Mouse (Mus musculus): Measurements from ENCODE around the gene Mthfsd. TPM values are rescaled to one million over a fixed set of nuclear protein-coding genes. Genes with fewer than 3 reads are reported as not detected.
A peak's percentile ranks its signal among the peaks of the same experiment; 100 is the strongest.

The Mthfsd gene
- polyA plus RNA-seq, 1 experiment from 2014 or later = 45.8 TPM

DNA sequence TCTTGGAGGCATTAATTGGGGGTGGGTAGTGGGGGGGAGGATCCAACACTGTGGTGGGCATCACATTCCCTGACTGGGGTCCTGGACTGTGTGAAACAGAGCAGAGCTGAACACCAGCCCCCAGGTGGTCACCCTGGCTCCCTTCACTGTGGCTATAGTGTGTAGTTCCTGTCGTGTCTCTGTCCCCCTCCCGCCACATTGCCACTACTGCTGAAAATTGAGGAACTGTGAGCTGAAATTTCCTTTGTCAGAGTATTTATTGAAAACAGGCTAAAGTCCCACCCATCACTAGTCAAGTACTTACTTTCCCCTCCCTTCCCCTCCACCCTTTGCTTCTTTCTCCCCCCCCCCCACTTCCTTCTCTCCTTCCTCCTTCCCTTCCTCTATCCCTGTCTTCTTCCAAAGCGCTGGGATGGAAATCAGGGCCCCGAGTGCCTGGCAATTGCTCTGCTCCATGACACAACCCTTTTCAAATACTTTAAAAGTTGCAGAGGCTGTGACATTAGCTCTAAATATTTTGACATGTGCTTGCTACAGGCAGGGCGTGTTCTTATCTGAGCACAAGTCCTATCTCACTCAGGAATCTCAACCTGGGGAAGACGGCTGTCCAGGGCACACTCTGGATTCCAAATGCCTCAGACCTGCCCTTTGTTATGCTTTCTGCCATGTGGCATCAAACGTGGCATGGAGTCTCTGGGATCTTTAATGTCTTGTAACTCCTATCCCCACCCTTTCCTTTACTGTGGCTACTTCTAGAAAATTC lies 3.1 kb upstream of the Mthfsd start:
- H3K9ac ChIP-seq = no peak overlapping the region
- no peak for ATAC-seq (ENCODE audit: insufficient number of reproducible peaks, low FRiP score)

DNA sequence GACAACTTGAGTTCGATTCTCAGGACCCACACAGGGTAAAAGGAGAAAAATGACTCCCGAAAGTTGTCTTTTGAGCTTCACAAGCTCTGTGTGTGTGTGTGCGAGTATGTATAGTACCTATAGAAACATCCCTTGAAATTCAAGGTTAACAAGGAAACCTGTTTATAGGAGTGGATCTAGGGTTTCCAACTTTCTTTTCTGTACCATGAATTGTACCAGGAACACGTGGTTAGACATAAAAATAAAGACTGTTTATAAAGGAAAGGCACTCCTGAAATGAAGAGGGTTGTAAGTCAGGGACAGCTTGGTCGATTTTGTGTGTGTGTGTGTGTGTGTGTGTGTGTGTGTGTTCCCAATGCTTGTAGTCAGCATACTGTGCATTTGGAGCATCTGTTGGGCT lies 465 bp upstream of the Mthfsd start:
- 17% methylated on average over 5 of the region's 5 CpGs for WGBS
- no peak for ATAC-seq (ENCODE audit: insufficient number of reproducible peaks, low FRiP score)
- peaks cover 9% of the 10 kb centered on the region for H3K27me3 ChIP-seq (replicated peaks)
- H3K4me3 ChIP-seq = peak overlapping the region; percentile 81
- peak overlapping the region; percentile 90 for H3K9ac ChIP-seq
- peaks cover 17% of the 10 kb centered on the region; the same call in 1 of the 2 replicates for H3K36me3 ChIP-seq
- no peak overlapping the region for H3K27ac ChIP-seq (ENCODE audit: poor library complexity, severe bottlenecking)
- peak overlapping the region; percentile 78 for H3K4me2 ChIP-seq
- no peaks in the 10 kb centered on the region for H3K9me3 ChIP-seq (replicated peaks)
- peaks cover 19% of the 10 kb centered on the region for H3K4me1 ChIP-seq (replicated peaks)

More for the DNA sequence above, 3.1 kb upstream of the Mthfsd start:
- Histone ChIP-seq H3K4me2 (no peak overlapping the region), H3K9me3 (replicated peaks) (no peaks in the 10 kb centered on the region), H3K36me3 (0 out of 2 replicates have a peak, but pooled peaks cover 3% of the 10 kb centered on the region), H3K27ac (ENCODE audit: poor library complexity, severe bottlenecking) (no peak overlapping the region), H3K4me3 (no peak overlapping the region), H3K4me1 (replicated peaks) (peaks cover 22% of the 10 kb centered on the region), H3K27me3 (replicated peaks) (peaks cover 25% of the 10 kb centered on the region)
- 37% methylated on average over 7 of the region's 7 CpGs for WGBS

DNA sequence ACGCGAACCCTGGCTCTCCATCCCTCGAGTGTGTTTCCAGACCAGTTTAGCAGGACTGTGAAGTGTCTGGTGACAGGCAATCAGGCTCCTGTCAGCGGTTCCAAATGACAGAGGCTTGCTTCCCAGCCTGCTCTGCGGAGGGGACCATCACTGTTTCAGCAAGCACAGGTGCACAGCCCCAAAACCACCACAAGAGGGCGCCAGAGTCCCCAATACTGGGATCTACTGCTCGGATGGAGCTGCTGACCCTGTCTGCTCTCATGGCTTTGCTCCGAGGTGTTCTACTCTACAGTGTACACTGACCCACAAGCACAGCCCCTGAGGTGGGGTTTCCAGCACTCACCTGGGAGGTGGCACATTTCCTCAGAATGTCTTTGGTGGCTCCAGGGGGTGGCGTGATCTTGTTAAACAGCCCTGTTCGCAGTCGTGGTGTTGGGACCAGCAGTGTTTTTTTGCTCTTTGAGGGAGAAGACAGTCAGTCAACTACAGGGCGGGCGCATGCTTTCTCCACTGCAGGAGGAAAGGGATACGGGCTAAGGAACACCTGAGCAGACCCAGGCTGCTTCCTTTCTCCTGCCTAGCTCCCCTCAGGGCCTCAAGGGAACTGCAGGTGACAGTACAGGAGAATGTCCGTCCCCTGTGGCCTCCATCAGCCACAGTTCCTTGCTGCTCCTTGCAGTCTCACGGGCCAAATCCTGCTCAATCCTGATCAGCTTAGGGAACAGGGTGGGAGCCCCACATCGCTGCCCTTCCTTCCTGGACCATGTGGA lies 4.0 kb downstream of the Mthfsd start:
- Histone ChIP-seq H3K4me2 (no peak overlapping the region), H3K9me3 (replicated peaks) (no peaks in the 10 kb centered on the region), H3K36me3 (peaks cover 60% of the 10 kb centered on the region), H3K4me3 (no peak overlapping the region), H3K9ac (no peak overlapping the region), H3K4me1 (replicated peaks) (peaks cover 21% of the 10 kb centered on the region), H3K27ac (ENCODE audit: poor library complexity, severe bottlenecking) (no peak overlapping the region), H3K27me3 (replicated peaks) (peaks cover 26% of the 10 kb centered on the region)
- 0 out of 2 replicates have a peak, but pooled peaks have one; percentile 31 for ATAC-seq (ENCODE audit: insufficient number of reproducible peaks, low FRiP score)
- 44% methylated on average over 17 of the region's 17 CpGs for WGBS

DNA sequence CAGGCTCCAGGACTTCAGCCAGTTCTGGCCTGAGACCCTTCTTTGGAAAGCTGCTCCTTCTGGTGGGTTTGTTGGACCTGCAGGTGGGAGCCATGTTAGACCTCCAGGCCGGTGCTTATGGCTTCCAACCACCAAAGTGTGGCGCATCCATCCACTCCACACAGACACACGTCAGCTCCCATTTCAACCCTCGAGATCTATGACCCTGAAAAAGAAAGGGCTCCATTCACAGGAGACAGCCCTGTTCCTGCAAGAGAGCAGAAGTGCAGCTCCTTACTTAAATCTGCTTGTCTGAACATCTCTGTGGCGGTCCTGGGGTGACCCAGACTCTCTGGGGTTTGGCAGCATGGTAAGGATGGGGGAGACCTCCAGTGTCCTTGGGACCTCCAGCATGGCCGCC lies 14.7 kb downstream of the Mthfsd start:
- no peak overlapping the region for H3K4me2 ChIP-seq
- no peak for ATAC-seq (ENCODE audit: insufficient number of reproducible peaks, low FRiP score)
- WGBS = 63% methylated on average over 6 of the region's 6 CpGs
- H3K27ac ChIP-seq (ENCODE audit: poor library complexity, severe bottlenecking) = no peak overlapping the region
- no peak overlapping the region for H3K9ac ChIP-seq
- peaks cover 17% of the 10 kb centered on the region for H3K36me3 ChIP-seq
- H3K9me3 ChIP-seq (replicated peaks) = no peaks in the 10 kb centered on the region
- H3K4me1 ChIP-seq (replicated peaks) = peaks cover 3% of the 10 kb centered on the region; the same call in 1 of the 2 replicates
- H3K4me3 ChIP-seq = no peak overlapping the region
- H3K27me3 ChIP-seq (replicated peaks) = peaks cover 73% of the 10 kb centered on the region

DNA sequence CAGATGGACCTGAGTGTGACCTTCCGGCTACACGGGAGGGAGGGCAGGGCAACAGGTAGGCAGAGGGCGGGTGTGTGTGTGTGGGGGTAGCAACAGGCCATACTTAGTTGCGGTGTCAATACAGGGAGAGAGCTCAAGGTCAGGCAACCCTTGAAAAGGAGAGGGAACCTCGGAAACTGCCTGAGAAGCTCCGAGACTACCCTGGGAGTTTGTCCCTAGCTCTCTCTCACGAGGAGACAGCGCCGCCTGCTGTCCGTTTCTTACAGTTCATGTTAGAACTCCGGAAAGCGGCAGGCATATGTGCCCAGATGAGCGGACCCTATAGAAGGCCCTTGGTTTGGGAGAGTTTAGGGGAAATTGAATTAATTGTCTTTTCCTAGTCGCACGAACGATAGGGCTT lies 15.6 kb downstream of the Mthfsd start:
- H3K4me2 ChIP-seq = peak overlapping the region; percentile 48
- no peaks in the 10 kb centered on the region for H3K9me3 ChIP-seq (replicated peaks)
- no peak overlapping the region for H3K27ac ChIP-seq (ENCODE audit: poor library complexity, severe bottlenecking)
- H3K36me3 ChIP-seq = peaks cover 8% of the 10 kb centered on the region
- H3K4me1 ChIP-seq (replicated peaks) = peaks cover 3% of the 10 kb centered on the region; the same call in 1 of the 2 replicates
- H3K9ac ChIP-seq = no peak overlapping the region
- WGBS = 2% methylated on average over 16 of the region's 16 CpGs
- ATAC-seq (ENCODE audit: insufficient number of reproducible peaks, low FRiP score) = no peak; the same call in 1 of the 2 replicates
- peaks cover 79% of the 10 kb centered on the region for H3K27me3 ChIP-seq (replicated peaks)
- no peak overlapping the region for H3K4me3 ChIP-seq

DNA sequence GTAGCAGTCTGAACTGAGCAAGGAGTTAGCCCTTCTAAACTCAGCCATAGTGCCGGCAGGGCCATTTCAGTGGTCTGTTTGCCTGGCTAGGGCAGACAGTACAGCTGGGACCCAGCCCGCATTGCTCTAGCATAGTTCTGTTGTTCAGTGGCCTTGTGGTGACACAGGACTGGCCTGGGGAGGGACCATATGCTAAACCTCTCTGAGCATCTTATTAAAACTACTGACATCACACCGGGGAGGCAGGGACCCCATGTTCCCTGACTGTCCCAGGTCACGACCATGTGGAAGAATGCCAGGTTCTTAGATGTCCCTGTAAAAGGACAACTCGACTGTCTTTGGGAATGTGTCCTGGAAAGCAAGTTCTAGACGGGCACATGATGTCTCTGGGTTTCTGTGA lies 16.1 kb downstream of the Mthfsd start:
- peaks cover 4% of the 10 kb centered on the region for H3K36me3 ChIP-seq
- peak overlapping the region; percentile 48; the same call in 1 of the 2 replicates for H3K4me2 ChIP-seq
- no peaks in the 10 kb centered on the region for H3K9me3 ChIP-seq (replicated peaks)
- peaks cover 80% of the 10 kb centered on the region for H3K27me3 ChIP-seq (replicated peaks)
- H3K27ac ChIP-seq (ENCODE audit: poor library complexity, severe bottlenecking) = no peak overlapping the region
- no peak overlapping the region for H3K9ac ChIP-seq
- peaks cover 3% of the 10 kb centered on the region; the same call in 1 of the 2 replicates for H3K4me1 ChIP-seq (replicated peaks)
- no peak; the same call in 1 of the 2 replicates for ATAC-seq (ENCODE audit: insufficient number of reproducible peaks, low FRiP score)
- no peak overlapping the region for H3K4me3 ChIP-seq
- 34% methylated on average over 6 of the region's 6 CpGs for WGBS

DNA sequence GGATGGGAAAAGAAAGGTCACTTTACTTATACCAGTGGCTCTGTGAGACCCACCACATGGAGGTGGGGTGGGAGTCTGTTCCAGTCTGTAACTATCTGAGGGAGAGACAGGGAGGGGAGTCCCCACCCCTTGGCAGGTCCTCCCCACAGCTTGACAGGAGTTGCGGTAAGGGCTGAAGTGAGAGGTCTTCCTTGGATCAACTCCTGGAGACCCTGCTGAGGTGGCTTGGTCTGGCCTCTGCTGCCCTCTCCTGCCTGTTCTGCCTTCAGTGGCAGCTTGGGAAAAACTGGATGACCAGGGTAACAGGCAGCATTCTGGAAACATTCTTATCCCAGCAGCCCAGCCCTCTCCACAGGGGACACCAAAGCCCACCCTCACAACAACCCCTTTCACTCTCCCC lies 17.5 kb downstream of the Mthfsd start:
- ATAC-seq (ENCODE audit: insufficient number of reproducible peaks, low FRiP score) = 0 out of 2 replicates have a peak, but pooled peaks have one; percentile 16
- peaks cover 3% of the 10 kb centered on the region; the same call in 1 of the 2 replicates for H3K4me1 ChIP-seq (replicated peaks)
- H3K27me3 ChIP-seq (replicated peaks) = peaks cover 91% of the 10 kb centered on the region
- no peak overlapping the region for H3K4me3 ChIP-seq
- H3K36me3 ChIP-seq = no peaks in the 10 kb centered on the region
- no peak overlapping the region for H3K27ac ChIP-seq (ENCODE audit: poor library complexity, severe bottlenecking)
- H3K4me2 ChIP-seq = no peak overlapping the region
- H3K9ac ChIP-seq = no peak overlapping the region
- H3K9me3 ChIP-seq (replicated peaks) = no peaks in the 10 kb centered on the region
- 0% methylated on average over 1 of the region's 1 CpGs for WGBS

DNA sequence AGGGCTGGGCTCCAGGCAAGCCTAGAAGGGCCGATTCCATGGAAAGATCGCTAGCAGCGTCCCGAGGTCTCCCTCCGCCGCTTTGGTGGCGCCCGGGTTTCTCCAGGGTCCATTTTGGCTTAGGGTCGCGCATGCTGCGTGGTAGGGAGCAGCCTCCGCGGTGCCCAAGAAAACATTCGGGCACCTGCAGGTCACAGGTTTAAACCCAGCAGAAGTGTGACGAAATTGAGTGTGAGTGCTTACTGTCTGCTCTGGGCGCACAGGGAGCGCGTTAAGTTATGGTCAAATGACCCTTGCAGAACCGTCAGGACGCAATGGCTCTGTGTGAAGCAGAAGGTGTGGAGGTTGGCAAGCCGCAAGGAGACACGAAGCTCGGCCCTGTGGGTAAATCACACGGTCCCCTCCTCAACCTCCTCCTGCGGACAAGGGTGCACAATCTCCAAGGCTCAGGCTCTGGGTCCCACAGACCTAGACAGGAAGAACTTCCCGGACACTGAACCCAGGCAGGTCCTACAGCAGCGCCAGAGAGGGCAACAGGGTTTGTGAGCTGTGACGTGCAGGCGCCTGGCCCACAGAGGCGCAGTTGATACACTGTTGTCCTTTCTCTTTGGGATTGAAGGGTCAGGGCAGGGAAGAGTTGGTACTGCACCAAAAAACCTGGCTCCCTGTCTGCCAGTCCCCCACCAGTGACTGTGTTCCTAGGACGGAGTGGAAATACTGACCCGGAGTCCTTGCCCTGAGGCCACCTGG lies 18.4 kb downstream of the Mthfsd start:
- Histone ChIP-seq H3K9ac (no peak overlapping the region), H3K4me3 (0 out of 2 replicates have a peak overlapping the region, but pooled peaks have one; percentile 12), H3K27ac (ENCODE audit: poor library complexity, severe bottlenecking) (no peak overlapping the region), H3K36me3 (no peaks in the 10 kb centered on the region), H3K4me2 (peak overlapping the region; percentile 22; the same call in 1 of the 2 replicates), H3K4me1 (replicated peaks) (peaks cover 7% of the 10 kb centered on the region), H3K27me3 (replicated peaks) (peaks cover 94% of the 10 kb centered on the region), H3K9me3 (replicated peaks) (no peaks in the 10 kb centered on the region)
- 12% methylated on average over 32 of the region's 32 CpGs for whole genome bisulfite sequencing
- no peak for ATAC-seq (ENCODE audit: insufficient number of reproducible peaks, low FRiP score)

DNA sequence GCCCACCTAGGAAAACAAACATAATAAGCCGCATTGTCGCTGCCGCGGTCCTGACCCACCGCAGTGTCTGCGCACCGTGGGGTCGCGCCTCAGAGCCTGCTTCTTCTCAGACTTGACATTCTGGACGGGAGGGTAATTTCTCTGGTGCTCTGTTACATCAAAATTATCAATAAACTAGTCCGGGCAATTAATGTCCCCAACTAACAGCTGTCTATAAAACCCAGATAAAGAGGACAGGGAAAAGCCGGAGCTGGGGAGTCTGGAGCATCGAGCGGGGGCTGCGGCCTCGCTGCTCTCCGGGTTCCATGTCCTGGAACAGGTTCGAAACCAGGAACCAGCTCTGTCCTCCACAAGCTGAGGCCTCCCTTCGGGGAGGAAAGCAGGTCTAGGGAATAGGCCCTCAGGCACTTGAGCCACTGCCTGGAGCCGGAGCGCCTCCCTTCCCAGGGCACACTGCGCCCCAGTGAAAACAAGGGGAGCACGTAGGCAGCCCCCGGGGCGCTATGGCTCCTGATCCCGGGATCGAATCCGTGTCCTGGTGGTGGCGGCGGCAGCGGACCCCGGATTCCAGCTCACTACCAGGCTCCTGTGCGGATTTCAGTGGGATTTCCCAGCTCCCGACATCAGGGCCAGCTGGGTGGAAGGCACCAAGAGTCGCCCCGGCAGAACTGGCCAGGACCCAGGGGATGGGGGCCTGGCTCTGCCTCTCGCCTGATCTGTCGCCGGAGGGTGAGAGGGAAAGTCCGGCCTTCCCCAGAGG lies 19.1 kb downstream of the Mthfsd start:
- H3K4me2 ChIP-seq = peak overlapping the region; percentile 22; the same call in 1 of the 2 replicates
- 5% methylated on average over 40 of the region's 40 CpGs for WGBS

DNA sequence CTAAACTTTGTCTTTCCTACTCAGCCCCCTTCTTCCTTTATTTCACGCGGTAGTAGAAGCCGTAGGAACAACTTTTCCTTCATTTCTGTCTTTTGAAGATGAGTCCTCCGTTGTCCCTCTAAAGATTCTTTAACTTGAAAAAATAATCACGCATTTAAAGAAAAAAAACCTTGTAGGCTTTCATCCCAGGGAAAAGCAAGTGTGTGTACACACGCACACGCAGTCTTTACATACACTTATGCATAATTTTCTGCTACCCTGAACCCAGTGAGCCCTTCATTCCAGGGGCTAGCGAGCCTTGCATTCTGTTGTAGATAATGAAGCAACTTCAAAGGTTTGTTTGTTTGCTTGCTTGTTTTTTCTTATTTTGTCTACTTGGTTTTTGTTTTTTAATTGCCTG lies 19.9 kb downstream of the Mthfsd start:
- H3K9ac ChIP-seq = no peak overlapping the region
- no peak overlapping the region for H3K4me2 ChIP-seq
- no peak overlapping the region for H3K27ac ChIP-seq (ENCODE audit: poor library complexity, severe bottlenecking)
- H3K4me1 ChIP-seq (replicated peaks) = peaks cover 16% of the 10 kb centered on the region
- H3K36me3 ChIP-seq = no peaks in the 10 kb centered on the region
- ATAC-seq (ENCODE audit: insufficient number of reproducible peaks, low FRiP score) = no peak
- H3K4me3 ChIP-seq = no peak overlapping the region
- 12% methylated on average over 8 of the region's 8 CpGs for WGBS
- peaks cover 96% of the 10 kb centered on the region for H3K27me3 ChIP-seq (replicated peaks)
- H3K9me3 ChIP-seq (replicated peaks) = no peaks in the 10 kb centered on the region

More for the DNA sequence above, 19.1 kb downstream of the Mthfsd start:
- Histone ChIP-seq H3K27ac (ENCODE audit: poor library complexity, severe bottlenecking) (no peak overlapping the region), H3K9ac (0 out of 2 replicates have a peak overlapping the region, but pooled peaks have one; percentile 17), H3K36me3 (no peaks in the 10 kb centered on the region), H3K4me1 (replicated peaks) (peaks cover 14% of the 10 kb centered on the region), H3K9me3 (replicated peaks) (no peaks in the 10 kb centered on the region), H3K27me3 (replicated peaks) (peaks cover 96% of the 10 kb centered on the region), H3K4me3 (0 out of 2 replicates have a peak overlapping the region, but pooled peaks have one; percentile 12)
- no peak for ATAC-seq (ENCODE audit: insufficient number of reproducible peaks, low FRiP score)
